Mouse (Mus musculus) hindlimb bud, embryonic 11.5 days (tissue): Measurements from ENCODE around the gene Prdm11.

Experiments used
- DNase-seq: peaks from one replicate; pipeline ENCODE4 v3.0.0-alpha.2; 2012; ENCODE audit warnings: low read depth, low spot score; ENCODE audit errors: extremely low spot score

Gene Prdm11

GRCm38 (mm10) chr2:92934312-92934982 lies 111.5 kb downstream of the Prdm11 start:
- no peak for DNase-seq

GRCm38 (mm10) chr2:92933379-92933778 lies 112.6 kb downstream of the Prdm11 start:
- DNase-seq: no peak

DNA sequence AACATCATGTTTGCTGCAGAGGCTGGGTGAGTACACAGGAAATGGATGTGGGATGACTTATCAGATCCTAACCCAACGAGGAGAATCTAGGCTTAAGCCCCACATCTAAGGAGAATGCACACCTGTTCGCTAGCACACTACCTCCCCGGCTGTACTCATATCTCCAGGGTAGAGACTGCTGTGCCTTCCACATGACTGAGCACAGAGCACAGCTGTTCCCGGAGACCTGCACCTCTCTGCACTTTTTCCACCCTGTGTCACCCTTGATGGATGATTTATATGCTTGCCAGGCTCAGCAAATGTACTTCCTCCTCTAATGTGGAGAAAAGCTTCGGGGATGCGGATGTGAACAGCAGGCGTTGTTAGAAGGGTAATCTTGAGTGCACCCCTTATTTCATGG lies 114.9 kb downstream of the Prdm11 start:
- DNase-seq: no peak

DNA sequence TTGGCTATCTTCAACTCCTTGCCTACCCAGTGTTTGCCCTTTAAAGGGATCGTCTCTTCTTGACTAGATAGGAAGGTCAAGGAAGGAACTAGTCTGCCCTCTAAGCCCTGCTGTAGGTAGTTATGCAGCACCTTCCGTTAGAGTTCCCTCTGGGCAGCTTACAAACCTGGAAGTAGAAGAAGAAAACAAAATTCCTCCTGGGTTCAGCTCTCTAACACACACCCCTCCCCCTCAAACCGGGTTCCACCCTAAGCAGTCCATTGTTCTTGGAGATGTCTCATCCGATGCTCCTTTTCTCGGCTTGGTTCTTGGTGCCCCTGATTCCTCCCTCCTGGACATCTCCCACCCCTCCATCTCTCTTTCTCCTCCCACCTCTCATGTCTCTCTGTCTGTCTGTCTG lies 116.3 kb downstream of the Prdm11 start:
- DNase-seq: no peak

DNA sequence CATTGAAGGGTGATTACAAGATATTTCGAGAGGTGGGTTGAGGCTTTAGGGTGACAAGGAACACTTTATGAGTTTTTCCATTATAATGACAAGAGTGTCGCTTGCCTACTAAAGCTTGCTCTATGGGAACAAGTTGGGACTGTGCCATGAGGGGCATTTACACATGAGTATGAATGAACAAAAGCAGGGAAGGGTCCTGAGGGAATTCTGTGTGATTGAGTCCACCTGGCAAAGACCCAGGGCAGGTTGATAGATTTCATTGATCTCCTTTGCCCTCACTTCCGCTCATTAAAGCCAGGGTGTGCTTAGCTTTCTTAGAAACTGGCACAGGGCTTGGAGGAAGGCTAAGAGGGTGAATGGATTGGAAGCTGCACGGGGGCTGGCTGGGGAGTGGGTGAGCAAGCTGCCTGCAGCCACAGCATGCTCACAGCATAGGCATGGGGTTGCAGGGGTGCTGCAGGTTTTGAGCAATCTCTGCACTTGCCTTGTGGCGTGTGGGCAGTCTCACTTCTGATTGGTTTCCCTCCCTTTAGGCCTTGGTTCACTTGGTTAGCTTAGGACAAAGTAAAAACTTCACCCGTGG lies 121.2 kb downstream of the Prdm11 start:
- no peak for DNase-seq

- DNase-seq: no peak
Measured at GRCm38 (mm10) chr2:92920709-92921108, 125.3 kb downstream of the Prdm11 start.

DNA sequence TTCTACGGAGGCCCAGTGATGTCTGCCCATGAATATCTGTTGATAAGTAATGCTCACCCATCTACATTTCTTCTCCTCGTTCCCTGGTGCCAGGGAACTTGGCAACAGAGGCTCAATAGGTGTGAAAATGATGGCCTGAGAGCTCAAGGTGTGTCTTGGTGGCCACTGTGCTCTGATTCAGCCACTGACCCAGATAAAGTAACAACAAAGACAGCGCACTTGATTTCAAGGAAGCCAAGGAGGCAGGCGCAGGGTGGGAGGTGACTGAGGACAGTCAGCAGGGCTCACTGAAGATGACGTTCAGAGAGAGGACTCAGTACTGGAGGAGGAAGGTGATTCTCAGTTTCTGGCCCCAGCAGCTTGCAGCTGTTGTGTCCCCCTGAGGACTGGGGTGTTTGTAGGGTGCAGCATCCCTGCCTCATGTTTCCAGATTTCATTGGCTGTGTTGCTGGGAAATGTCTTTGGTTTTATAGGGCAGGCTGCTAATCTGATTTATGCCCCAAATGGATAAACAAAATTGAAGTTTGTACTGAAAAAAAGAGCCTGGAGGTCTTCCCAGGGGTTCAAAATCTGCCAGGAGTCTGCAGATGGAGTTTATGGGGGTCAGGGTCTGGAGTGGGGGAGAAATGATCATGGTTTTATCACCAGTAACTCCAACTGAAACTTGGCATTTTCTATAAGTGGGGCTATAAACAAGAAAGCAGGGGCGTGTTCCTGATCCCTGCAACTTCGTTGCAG lies 128.4 kb downstream of the Prdm11 start:
- DNase-seq: peak; percentile 26

DNA sequence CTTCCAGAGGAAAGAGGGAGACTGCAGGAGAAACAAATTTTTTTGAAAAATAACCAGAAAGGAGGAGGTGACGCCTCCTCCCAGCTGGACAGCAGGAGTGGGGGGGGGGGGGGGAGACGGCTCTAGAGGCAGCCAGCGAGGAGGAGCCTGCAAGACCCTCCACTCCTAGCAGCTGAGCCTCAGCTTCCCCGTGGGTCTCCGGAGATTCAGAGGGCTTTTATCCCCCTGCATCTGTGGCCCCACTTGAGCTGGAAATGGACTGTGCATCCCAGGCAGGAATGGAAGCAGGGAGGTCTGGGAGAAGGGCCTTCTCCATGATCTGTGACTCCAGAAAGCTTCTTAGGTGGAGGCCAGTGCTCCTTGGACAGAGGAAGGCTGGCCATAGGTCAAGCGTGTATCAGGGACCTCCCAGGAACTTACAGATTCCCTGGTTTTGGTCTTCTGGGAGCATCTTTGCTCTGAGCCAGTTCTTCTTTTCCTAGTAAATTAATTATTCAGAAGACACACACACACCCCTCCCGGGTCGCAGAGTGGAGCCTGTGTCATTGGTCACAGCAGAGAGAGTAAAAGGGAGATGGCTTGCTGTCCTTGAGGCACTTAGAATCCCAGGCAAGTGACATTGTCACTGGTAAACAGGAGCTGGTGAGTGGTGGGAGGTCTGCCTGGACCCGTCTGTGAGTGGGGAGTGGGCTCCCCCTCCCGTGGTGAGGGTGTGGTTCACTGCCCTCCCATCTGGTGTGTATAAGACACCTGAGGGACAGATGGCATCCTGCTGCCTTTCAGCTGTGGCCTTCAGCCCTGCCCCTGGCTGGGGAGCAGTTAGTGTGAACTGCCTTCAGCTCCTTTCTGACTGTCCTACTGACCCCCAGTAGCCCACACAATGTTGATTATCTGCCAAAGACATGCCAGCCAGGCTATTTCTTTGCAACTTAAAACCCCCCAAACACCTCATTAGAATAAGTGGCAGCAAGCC lies 130.0 kb downstream of the Prdm11 start:
- no peak for DNase-seq
